Mouse (Mus musculus) CD4-positive naive resting alpha-beta T cell, adult 76 days (primary cell): ENCODE results near the gene Lgals3. TPM values are rescaled to one million over a fixed set of nuclear protein-coding genes. Genes with fewer than 3 reads are reported as not detected.

ENCODE experiments used
- total RNA-seq: library from RNA; stranded (reverse); gene quantifications from one replicate; pipeline ENCODE4 v1.2.4, GENCODE M21; 2023

Gene Lgals3
- 3.5 TPM for total RNA-seq

GRCm38 (mm10) chr14:47367461-47367860, at the start of gene Lgals3:
Gene Lgals3 (plus strand): TSS chr14:47367751.

DNA sequence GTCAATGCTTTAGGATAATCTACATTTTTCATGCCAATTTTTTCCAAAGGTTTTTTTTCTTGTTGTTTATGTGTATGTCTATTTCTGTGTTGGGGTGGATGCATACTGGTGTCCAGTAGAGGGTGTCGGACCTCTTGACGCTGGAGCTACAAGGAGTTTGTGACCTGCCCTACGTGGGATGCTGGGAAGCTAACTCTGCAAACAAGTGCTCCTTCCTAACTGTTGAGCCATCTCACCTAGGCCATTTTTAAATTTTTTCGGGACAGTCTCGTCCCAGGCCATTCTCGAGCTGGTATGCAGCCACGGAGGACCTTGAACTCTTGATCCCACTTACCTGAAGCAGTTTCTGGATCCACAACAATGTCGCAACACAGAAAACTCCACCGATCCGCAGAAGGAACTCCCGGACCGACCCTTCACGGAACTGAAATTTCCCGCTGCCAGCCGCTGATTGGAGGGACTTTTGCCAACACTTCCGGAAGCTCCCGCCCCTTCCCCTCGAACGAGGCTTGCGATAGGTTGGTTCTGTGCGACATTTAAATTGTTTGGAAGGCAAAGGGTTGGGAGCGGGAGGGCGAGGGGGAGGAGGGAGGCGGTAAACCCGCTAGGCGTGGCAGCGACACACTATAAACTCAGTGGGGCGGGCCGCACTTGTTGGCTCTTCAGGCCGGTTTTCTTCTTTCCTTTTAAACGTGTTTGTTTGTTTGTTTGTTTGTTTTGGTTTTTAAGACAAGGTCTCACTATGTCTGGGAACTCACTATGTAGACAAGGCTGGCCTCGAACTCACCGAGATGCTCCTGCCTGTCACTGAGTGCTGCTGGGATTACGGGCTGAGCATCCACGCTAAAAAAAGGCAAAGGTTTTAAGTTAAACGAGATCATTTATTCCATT, 50.5 kb downstream of the Lgals3 start, which contains the start of gene Dlgap5:
Gene Dlgap5, minus strand, starts transcription at position 633 of the 891 bp plus-strand sequence.

Other genes with a start within 250 kb of the Lgals3 start
- gene Gch1, start 178.3 kb upstream of the Lgals3 start, total RNA-seq, result 97.6 TPM
- 35.3 TPM for gene Wdhd1, start 90.9 kb upstream of the Lgals3 start, total RNA-seq
- gene Socs4, start 90.8 kb upstream of the Lgals3 start, total RNA-seq, result 23.4 TPM
- gene Mapk1ip1l, start 69.5 kb upstream of the Lgals3 start, total RNA-seq, result 215 TPM
- 4.4 TPM for gene Dlgap5, start 50.7 kb downstream of the Lgals3 start, total RNA-seq
- 21.1 TPM for gene Fbxo34, start 82.7 kb downstream of the Lgals3 start, total RNA-seq
- 28.3 TPM for gene Atg14, start 202.9 kb downstream of the Lgals3 start, total RNA-seq